Mouse (Mus musculus) midbrain, embryonic 11.5 days (tissue): Measurements from ENCODE around the gene Iqschfp. TPM values are rescaled to one million over a fixed set of nuclear protein-coding genes. Genes with fewer than 3 reads are reported as not detected.

ENCODE experiments used
- ATAC-seq: fragments of 200-750 bp; cut with Nextera tagmentation; 2 replicates; pipeline ENCODE4 v1.8.0; 2017; ENCODE audit warnings: moderate TSS enrichment, moderate library complexity; ENCODE audit not compliant: low FRiP score
- DNase-seq: peaks from one replicate; pipeline ENCODE4 v3.0.0; 2015; ENCODE audit warnings: low spot score; ENCODE audit errors: missing footprints
- H3K27ac ChIP-seq: fragments of 300-500 bp; sonication (generic); 2 replicates; pipeline ENCODE4 v1.5.1; 2014; ENCODE audit warnings: low read depth, low read length
- H3K27me3 ChIP-seq: fragments of 300-500 bp; sonication (generic); 2 replicates; pipeline ENCODE4 v1.6.1; 2014; ENCODE audit warnings: mild to moderate bottlenecking, low read length, moderate library complexity, mixed read lengths; ENCODE audit not compliant: control insufficient read depth, insufficient read depth
- H3K36me3 ChIP-seq: fragments of 300-500 bp; sonication (generic); 2 replicates; pipeline ENCODE4 v1.6.1; 2014; ENCODE audit warnings: mild to moderate bottlenecking, low read length, moderate library complexity, mixed read lengths; ENCODE audit not compliant: control insufficient read depth, insufficient read depth
- H3K4me1 ChIP-seq: fragments of 300-500 bp; sonication (generic); 2 replicates; pipeline ENCODE4 v1.6.1; 2014; ENCODE audit warnings: low read length; ENCODE audit not compliant: control insufficient read depth, insufficient read depth
- H3K4me2 ChIP-seq: fragments of 300-500 bp; sonication (generic); 2 replicates; pipeline ENCODE4 v1.6.1; 2014; ENCODE audit warnings: mild to moderate bottlenecking, moderate library complexity
- H3K4me3 ChIP-seq: fragments of 300-500 bp; sonication (generic); 2 replicates; pipeline ENCODE4 v1.5.1; 2014; ENCODE audit warnings: low read depth, low read length
- H3K9ac ChIP-seq: fragments of 300-500 bp; sonication (generic); 2 replicates; pipeline ENCODE4 v1.6.1; 2014; ENCODE audit warnings: low read length
- H3K9me3 ChIP-seq: fragments of 300-500 bp; sonication (generic); 2 replicates; pipeline ENCODE4 v1.6.1; 2016; ENCODE audit warnings: low read length; ENCODE audit not compliant: control insufficient read depth
- WGBS: fragments of 180-500 bp; shearing (Covaris S2); extraction: QIAGEN DNeasy Blood & Tissue Kit; methylation state at CpG from one replicate; pipeline ENCODE4 v1.1.7; 2014; 5-methylcytosine and 5-hydroxymethylcytosine counted together
- polyA plus RNA-seq: library from polyadenylated mRNA; unstranded; fragments of >200 nt; fragmentation: Nextera tagmentation; extraction: Ambion mirVana; gene quantifications from 2 replicates; pipeline ENCODE4 v1.2.1, GENCODE M21; 2014

Iqschfp gene
- polyA plus RNA-seq, 1 experiment from 2014 or later, result 2.6 TPM

GRCm38 (mm10) chr3:67892768-67893167 is 736 bp downstream of the Iqschfp start:
- Histone ChIP-seq H3K27ac (peak overlapping the region; percentile 58; the same call in 1 of the 2 replicates), H3K4me2 (peak overlapping the region; percentile 15; the same call in 1 of the 2 replicates), H3K4me3 (no peak overlapping the region), H3K9me3 (no peaks in the 10 kb centered on the region), H3K36me3 (no peaks in the 10 kb centered on the region), H3K9ac (no peak overlapping the region; the same call in 1 of the 2 replicates), H3K4me1 (peaks cover 4% of the 10 kb centered on the region; the same call in 1 of the 2 replicates), H3K27me3 (no peaks in the 10 kb centered on the region)
- WGBS, result 89% methylated on average over 10 of the region's 10 CpGs
- DNase-seq, result no peak
- peak; percentile 33; the same call in 1 of the 2 replicates for ATAC-seq

GRCm38 (mm10) chr3:67902517-67902916 is 10.5 kb downstream of the Iqschfp start:
- H3K4me2 ChIP-seq, result no peak overlapping the region
- H3K27me3 ChIP-seq, result no peaks in the 10 kb centered on the region
- H3K27ac ChIP-seq, result no peak overlapping the region
- ATAC-seq (no peak), DNase-seq (no peak)
- no peaks in the 10 kb centered on the region for H3K36me3 ChIP-seq
- H3K9ac ChIP-seq, result no peak overlapping the region
- no peaks in the 10 kb centered on the region for H3K9me3 ChIP-seq
- H3K4me1 ChIP-seq, result no peaks in the 10 kb centered on the region
- no peak overlapping the region for H3K4me3 ChIP-seq
- 85% methylated on average over 4 of the region's 4 CpGs for WGBS

- Histone ChIP-seq H3K9ac (no peak overlapping the region), H3K36me3 (no peaks in the 10 kb centered on the region), H3K9me3 (no peaks in the 10 kb centered on the region), H3K4me3 (no peak overlapping the region), H3K27ac (no peak overlapping the region), H3K27me3 (no peaks in the 10 kb centered on the region), H3K4me2 (no peak overlapping the region), H3K4me1 (no peaks in the 10 kb centered on the region)
- WGBS, result 90% methylated on average over 2 of the region's 2 CpGs
- peak; percentile 10 for DNase-seq
- ATAC-seq, result no peak
These were observed 16.6 kb downstream of the Iqschfp start for GRCm38 (mm10) chr3:67908586-67908985.

- no peaks in the 10 kb centered on the region for H3K9me3 ChIP-seq
These were observed 26.1 kb downstream of the Iqschfp start for GRCm38 (mm10) chr3:67918098-67918497.

GRCm38 (mm10) chr3:67918634-67919259 is 26.7 kb downstream of the Iqschfp start:
- no peak overlapping the region for H3K4me2 ChIP-seq
- peak; percentile 86 for DNase-seq

More at GRCm38 (mm10) chr3:67918098-67918497, 26.1 kb downstream of the Iqschfp start:
- H3K9ac ChIP-seq, result no peak overlapping the region
- H3K27ac ChIP-seq, result peak overlapping the region; percentile 40; the same call in 1 of the 2 replicates
- 65% methylated on average over 3 of the region's 3 CpGs for WGBS
- H3K4me1 ChIP-seq, result peaks cover 6% of the 10 kb centered on the region; the same call in 1 of the 2 replicates
- ATAC-seq (peak; percentile 57), DNase-seq (no peak)
- H3K27me3 ChIP-seq, result no peaks in the 10 kb centered on the region; the same call in 1 of the 2 replicates
- H3K36me3 ChIP-seq, result no peaks in the 10 kb centered on the region
- no peak overlapping the region for H3K4me2 ChIP-seq
- H3K4me3 ChIP-seq, result no peak overlapping the region

GRCm38 (mm10) chr3:67923095-67923494 is 31.1 kb downstream of the Iqschfp start:
- Histone ChIP-seq H3K9me3 (no peaks in the 10 kb centered on the region), H3K4me3 (no peak overlapping the region), H3K4me2 (no peak overlapping the region), H3K27ac (no peak overlapping the region), H3K36me3 (no peaks in the 10 kb centered on the region), H3K27me3 (no peaks in the 10 kb centered on the region; the same call in 1 of the 2 replicates), H3K9ac (no peak overlapping the region), H3K4me1 (peaks cover 3% of the 10 kb centered on the region; the same call in 1 of the 2 replicates)
- ATAC-seq (no peak), DNase-seq (no peak)
- 84% methylated on average over 4 of the region's 4 CpGs for WGBS

More at GRCm38 (mm10) chr3:67918634-67919259, 26.7 kb downstream of the Iqschfp start:
- Histone ChIP-seq H3K9ac (no peak overlapping the region), H3K27ac (peak overlapping the region; percentile 27; the same call in 1 of the 2 replicates), H3K4me1 (peaks cover 6% of the 10 kb centered on the region; the same call in 1 of the 2 replicates), H3K9me3 (no peaks in the 10 kb centered on the region), H3K27me3 (no peaks in the 10 kb centered on the region; the same call in 1 of the 2 replicates), H3K36me3 (no peaks in the 10 kb centered on the region), H3K4me3 (no peak overlapping the region)
- 30% methylated on average over 8 of the region's 8 CpGs for WGBS
- ATAC-seq, result peak; percentile 82

GRCm38 (mm10) chr3:67925453-67925852 is 33.4 kb downstream of the Iqschfp start:
- Histone ChIP-seq H3K36me3 (no peaks in the 10 kb centered on the region), H3K27me3 (no peaks in the 10 kb centered on the region; the same call in 1 of the 2 replicates), H3K4me3 (no peak overlapping the region), H3K27ac (no peak overlapping the region), H3K4me1 (0 out of 2 replicates have a peak, but pooled peaks cover 2% of the 10 kb centered on the region), H3K9me3 (no peaks in the 10 kb centered on the region), H3K9ac (no peak overlapping the region), H3K4me2 (no peak overlapping the region)
- DNase-seq (no peak), ATAC-seq (no peak)
- whole genome bisulfite sequencing, result 74% methylated on average over 2 of the region's 2 CpGs

- Histone ChIP-seq H3K9ac (no peak overlapping the region), H3K4me2 (no peak overlapping the region), H3K4me3 (no peak overlapping the region), H3K27me3 (no peaks in the 10 kb centered on the region), H3K27ac (no peak overlapping the region), H3K4me1 (0 out of 2 replicates have a peak, but pooled peaks cover 2% of the 10 kb centered on the region), H3K9me3 (no peaks in the 10 kb centered on the region), H3K36me3 (no peaks in the 10 kb centered on the region)
- 88% methylated on average over 10 of the region's 10 CpGs for WGBS
- ATAC-seq, result no peak
- DNase-seq, result no peak
These were observed 38.5 kb downstream of the Iqschfp start for GRCm38 (mm10) chr3:67930424-67931133.

- Histone ChIP-seq H3K27ac (no peak overlapping the region), H3K9ac (no peak overlapping the region), H3K27me3 (no peaks in the 10 kb centered on the region), H3K4me1 (0 out of 2 replicates have a peak, but pooled peaks cover 2% of the 10 kb centered on the region), H3K36me3 (no peaks in the 10 kb centered on the region), H3K9me3 (no peaks in the 10 kb centered on the region), H3K4me3 (no peak overlapping the region), H3K4me2 (no peak overlapping the region)
- DNase-seq, result no peak
- ATAC-seq, result no peak
- WGBS, result 84% methylated on average over 8 of the region's 8 CpGs
These were observed 39.1 kb downstream of the Iqschfp start for GRCm38 (mm10) chr3:67931181-67931580.
